Mouse (Mus musculus) right cerebral cortex, adult 18-20 months (tissue): ENCODE measurements at regions not wholly inside any gene's neighbourhood (a gene's known extent, or its start where the extent isn't known, plus 50 kb on each side); places are given as distances from the start of the nearest gene placed in this dataset.

ENCODE experiments used
- DNase-seq: peaks from one replicate; pipeline ENCODE4 v3.0.0; 2022; ENCODE audit warnings: mixed read lengths

DNA sequence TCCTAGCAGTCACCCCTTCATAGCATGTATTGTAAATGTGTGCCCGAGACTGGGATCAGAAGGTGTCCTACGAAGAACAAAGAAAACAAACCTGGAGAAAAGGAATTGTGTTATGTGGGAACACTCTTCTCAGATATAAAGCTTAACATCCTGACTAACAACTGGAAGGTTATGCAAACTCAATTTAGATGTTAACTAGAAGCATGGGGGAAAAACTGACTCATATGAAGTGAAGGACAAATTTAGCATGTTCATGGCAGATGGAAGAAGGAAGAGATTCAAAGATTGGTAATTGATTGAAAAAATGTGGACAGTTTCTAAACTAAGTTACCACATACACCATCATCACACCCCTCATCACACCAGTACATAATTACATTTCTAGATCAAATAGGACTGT lies 1307.1 kb upstream of the Gm7489 start:
- no peak for DNase-seq

DNA sequence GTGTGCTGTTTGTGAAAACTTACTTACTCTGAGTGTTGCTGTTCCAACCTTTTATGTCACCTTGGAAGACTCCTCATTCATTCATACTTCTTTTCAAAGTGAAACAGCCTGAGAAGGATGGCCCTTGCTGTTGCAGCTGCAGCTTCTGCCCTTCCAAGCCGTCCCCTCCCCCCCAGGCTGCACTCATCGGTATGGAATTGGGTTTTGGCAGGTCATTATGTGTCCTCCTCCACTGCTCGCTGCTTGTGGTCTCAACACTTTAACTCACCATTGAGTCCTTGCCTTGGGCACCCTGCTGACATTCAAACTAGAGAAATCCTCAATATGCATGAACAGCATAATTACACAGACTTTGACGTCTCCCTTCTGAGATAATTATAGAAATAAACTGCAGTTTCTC lies 1295.3 kb upstream of the Gm7489 start:
- no peak for DNase-seq

DNA sequence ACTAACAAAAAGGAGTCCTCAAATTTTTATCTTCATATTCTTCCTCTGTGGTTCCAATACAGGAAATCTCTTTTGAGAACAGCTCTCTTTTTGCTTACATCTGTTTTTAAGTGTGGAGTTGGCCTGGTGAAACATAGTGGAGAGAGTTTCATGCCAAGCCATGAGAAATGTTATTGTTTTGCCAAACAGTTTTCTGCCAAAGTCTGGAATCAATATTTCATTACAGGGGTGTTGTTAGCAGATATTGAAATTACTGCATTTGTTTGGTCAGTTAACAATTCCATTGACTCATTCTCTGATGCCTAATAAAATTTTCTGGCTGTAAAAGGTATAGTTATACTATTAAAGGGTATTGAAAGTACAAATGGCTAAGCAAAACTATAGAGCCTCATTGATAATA lies 1285.2 kb upstream of the Gm7489 start:
- DNase-seq, result no peak

DNA sequence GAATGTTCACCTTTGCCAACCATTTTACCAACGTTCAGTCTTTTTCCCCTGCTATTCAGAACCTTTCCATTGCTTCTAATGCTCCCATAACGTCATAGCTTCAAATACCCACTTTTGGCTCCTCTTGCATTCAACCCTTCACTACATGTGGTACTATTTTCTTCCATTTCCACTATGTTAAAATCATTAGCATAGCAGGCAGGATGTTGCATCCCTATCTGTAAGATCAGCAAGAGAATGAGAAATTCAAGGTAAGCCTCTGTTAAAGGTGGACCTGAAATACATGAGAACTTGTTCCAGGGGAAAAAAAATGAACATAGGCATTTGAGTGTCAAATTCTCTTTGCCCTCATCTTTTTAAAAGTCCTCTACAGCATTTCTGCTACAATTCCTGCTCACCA lies 1284.7 kb upstream of the Gm7489 start:
- DNase-seq, result no peak

DNA sequence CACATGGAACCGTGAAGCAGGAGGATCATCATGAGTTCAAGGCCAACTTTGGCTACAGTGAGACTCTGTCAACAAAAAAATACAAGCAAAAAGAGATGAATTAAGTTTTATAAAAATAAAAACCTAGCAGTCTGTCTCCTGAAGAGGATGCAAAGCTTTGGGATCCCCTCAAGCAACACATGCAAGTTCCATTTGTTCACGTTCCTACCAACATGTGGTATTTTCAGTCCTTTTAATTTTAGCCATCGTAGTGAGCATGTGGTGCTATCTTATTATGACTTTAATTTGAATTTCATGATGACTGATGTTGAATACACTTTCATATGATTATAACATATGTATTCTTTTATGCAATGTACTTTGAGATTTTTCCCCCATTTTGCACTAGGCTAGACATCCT lies 1244.9 kb upstream of the Gm7489 start:
- DNase-seq, result no peak

DNA sequence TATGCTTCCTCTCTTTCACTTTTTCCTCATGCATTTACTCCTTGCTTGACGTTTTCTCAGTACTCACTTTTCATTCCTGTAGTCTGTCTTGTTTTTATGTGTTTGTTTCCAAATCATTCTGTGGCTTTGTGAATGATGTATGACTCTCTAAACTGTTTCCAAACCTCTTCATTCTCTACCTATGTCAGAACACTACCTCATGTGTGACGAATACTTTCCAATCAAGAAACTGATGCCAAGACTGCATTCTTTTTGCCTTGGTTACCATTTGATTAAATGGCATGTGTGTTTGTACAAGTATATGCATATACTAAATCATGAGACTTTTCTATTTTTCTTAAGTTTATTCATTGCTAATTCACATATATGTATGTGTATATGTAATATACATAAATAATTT lies 1238.7 kb upstream of the Gm7489 start:
- DNase-seq, result no peak

DNA sequence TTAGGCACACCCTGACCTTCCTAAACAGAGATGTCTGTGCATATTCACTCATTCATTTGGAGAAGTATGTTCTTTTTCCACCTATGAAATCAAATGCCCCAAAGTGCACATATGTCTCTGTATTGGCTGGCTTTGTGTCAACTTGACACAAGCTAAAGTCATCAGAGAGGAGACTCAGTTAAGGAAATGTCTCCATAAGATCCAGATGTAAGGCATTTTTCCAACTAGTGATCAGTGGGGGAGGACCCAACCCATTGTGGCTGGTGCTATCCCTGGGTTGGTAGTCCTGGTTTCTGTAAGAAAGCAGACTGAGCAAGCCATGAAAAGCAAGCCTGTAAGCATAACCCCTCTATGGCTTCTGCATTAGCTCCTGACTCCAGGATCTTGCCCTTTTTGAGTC lies 1226.8 kb upstream of the Gm7489 start:
- DNase-seq, result no peak
